Mouse (Mus musculus) E14TG2a.4 (cell line): ENCODE measurements around the gene Timm23.

Experiments used
- H3K27me3 ChIP-seq: 2 replicates; pipeline ENCODE4 v1.6.1; 2014; ENCODE audit warnings: low read length, control low read depth; ENCODE audit not compliant: insufficient read depth
- H3K36me3 ChIP-seq: 2 replicates; pipeline ENCODE4 v1.6.1; 2014; ENCODE audit warnings: low read length, control low read depth; ENCODE audit not compliant: insufficient read depth
- H3K4me1 ChIP-seq: replicated peaks from 2 replicates; pipeline ENCODE4 v1.6.1; 2014; ENCODE audit warnings: low read depth, low read length, control low read depth
- H3K4me3 ChIP-seq: replicated peaks from 2 replicates; pipeline ENCODE4 v1.5.1; 2014; ENCODE audit warnings: mild to moderate bottlenecking, low read length
- H3K9me3 ChIP-seq: 2 replicates; pipeline ENCODE4 v1.6.1; 2014; ENCODE audit warnings: low read length, control low read depth
- CTCF ChIP-seq: conservative IDR thresholded peaks from 2 replicates; pipeline ENCODE4 v1.5.1; 2014; ENCODE audit warnings: low read length
- NANOG ChIP-seq: IDR thresholded peaks from 2 replicates; pipeline ENCODE4 v1.6.1; 2014; ENCODE audit warnings: borderline replicate concordance, low read length, mixed read lengths
- POU5F1 ChIP-seq: IDR thresholded peaks from 2 replicates; pipeline ENCODE4 v1.6.1; 2014; ENCODE audit warnings: low read length, borderline replicate concordance

Timm23 gene

GRCm38 (mm10) chr14:32168653-32169231, 33.0 kb downstream of the Timm23 start:
- Histone ChIP-seq H3K4me1 (peaks cover 59% of the 10 kb centered on the region), H3K36me3 (peaks cover 43% of the 10 kb centered on the region), H3K4me3 (no peak overlapping the region), H3K9me3 (no peaks in the 10 kb centered on the region), H3K27me3 (no peaks in the 10 kb centered on the region)
- no peak for TF ChIP-seq POU5F1
- TF ChIP-seq NANOG = no peak
- TF ChIP-seq CTCF = no peak

GRCm38 (mm10) chr14:32167326-32167725, 34.4 kb downstream of the Timm23 start:
- H3K36me3 ChIP-seq = peaks cover 29% of the 10 kb centered on the region
- no peaks in the 10 kb centered on the region for H3K9me3 ChIP-seq
- H3K27me3 ChIP-seq = no peaks in the 10 kb centered on the region
- H3K4me1 ChIP-seq = peaks cover 73% of the 10 kb centered on the region
- TF ChIP-seq POU5F1 (no peak), CTCF (no peak), NANOG (no peak)
- no peak overlapping the region for H3K4me3 ChIP-seq

GRCm38 (mm10) chr14:32166840-32167239, 34.9 kb downstream of the Timm23 start:
- H3K27me3 ChIP-seq = no peaks in the 10 kb centered on the region
- H3K4me3 ChIP-seq = no peak overlapping the region
- no peaks in the 10 kb centered on the region for H3K9me3 ChIP-seq
- TF ChIP-seq CTCF (no peak), POU5F1 (no peak), NANOG (no peak)
- H3K36me3 ChIP-seq = peaks cover 29% of the 10 kb centered on the region
- H3K4me1 ChIP-seq = peaks cover 78% of the 10 kb centered on the region

DNA sequence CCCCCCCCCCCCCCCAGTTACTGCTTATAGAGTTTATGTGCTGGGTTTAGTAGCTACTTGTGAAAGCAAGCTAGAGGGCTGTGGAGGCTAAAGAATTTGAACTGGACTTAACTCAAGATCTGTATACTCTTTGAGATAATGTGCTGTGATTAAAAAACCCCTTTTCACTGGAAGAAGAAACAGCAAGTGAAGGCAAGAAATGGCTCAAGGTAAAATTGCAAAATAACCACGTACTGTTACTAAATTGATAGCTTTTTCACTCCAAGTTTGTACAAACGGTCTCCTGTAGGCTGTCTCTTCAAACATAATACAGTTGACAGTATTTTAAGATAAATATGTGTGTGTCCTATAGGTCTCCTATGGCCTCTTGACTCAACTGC, 35.6 kb downstream of the Timm23 start:
- H3K9me3 ChIP-seq = no peaks in the 10 kb centered on the region
- peaks cover 86% of the 10 kb centered on the region for H3K4me1 ChIP-seq
- H3K4me3 ChIP-seq = peak overlapping the region; percentile 77
- peaks cover 23% of the 10 kb centered on the region for H3K36me3 ChIP-seq
- no peak for TF ChIP-seq NANOG
- TF ChIP-seq POU5F1 = no peak
- no peaks in the 10 kb centered on the region for H3K27me3 ChIP-seq

DNA sequence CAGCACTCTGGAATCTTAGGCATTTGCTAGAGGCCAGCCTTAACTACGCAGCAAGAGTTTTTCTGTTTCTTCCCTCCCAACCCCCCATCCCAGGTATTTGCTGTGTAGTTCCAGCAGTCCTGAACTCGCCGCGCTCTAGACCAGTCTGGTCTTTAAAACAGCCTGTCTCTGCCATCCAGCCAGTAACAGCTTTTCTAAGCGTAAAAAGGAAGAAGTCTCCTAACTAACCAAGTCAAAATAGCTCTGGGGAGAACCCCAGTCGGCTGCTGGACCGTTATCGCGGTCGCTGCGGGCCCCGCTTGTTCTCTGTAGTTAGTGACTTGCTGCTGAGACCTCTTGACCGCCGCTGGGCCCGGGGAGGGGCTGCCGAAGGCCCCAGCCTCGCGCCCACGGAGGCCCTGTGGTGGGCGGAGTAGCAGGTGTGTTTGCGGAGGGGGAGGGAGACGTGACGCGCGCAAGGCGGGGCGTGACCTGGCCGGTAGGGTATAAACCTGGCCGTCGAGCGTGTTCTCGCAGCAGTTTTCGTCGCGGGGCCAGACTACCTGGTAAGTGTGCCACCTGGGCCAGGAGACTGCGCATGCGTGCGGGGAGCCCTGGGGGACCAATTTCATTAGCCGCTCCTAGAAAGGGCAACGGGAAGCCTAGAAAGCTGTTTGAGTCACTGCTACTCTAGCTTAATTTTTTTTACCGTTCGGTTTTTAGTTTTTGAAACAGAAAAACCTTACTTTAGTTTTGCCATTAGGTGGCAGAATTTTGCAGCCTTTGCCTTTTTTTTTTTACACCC, 36.2 kb downstream of the Timm23 start:
- Histone ChIP-seq H3K36me3 (peaks cover 17% of the 10 kb centered on the region), H3K4me3 (peak overlapping the region; percentile 77), H3K4me1 (peaks cover 92% of the 10 kb centered on the region), H3K27me3 (no peaks in the 10 kb centered on the region), H3K9me3 (no peaks in the 10 kb centered on the region)
- TF ChIP-seq POU5F1 = no peak
- TF ChIP-seq NANOG = no peak
- TF ChIP-seq CTCF = no peak

DNA sequence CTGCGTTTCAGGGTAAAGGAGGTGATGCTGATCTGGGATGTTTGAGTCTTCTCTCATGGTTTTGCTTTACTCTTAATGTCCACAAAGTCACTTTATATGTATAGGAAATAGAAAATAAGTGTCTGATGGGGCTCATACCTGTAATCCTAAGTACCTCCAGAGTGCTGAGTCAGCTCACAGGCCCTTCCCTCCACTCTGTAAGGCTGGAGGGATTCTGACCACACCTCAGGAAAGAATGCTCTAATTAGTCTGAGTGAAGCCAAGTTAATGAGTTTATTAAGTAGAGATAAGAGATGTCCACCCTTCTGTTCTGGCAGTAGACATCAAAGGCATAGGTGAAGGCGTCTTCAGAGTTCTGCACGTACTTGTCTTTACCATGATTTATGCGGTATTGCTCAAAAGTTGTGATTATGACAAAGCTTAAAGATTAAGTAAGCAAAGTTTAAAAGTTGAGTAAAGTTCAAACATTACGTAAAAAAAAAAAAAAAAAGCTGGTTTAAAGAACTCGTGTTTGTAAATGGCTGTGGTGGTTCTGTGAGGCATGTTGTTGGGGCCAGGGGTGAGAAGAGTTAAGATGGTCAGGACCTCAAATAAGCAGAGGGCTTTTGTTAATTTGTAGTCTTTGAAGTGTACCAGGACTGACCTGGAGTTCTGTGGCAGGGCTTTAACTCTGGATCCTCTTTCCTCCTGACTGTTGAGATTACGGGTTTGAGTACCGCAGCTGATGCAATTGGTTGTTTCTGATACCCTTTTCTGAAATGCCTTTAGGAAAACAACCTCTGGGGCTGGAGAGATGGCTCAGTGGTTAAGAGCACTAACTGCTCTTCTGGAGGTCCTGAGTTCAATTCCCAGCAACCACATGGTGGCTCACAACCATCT, 37.3 kb downstream of the Timm23 start:
- peaks cover 89% of the 10 kb centered on the region for H3K4me1 ChIP-seq
- TF ChIP-seq POU5F1 = no peak
- no peak for TF ChIP-seq NANOG
- no peak for TF ChIP-seq CTCF
- H3K9me3 ChIP-seq = no peaks in the 10 kb centered on the region
- peak overlapping the region; percentile 77 for H3K4me3 ChIP-seq
- H3K27me3 ChIP-seq = no peaks in the 10 kb centered on the region
- H3K36me3 ChIP-seq = peaks cover 8% of the 10 kb centered on the region; the same call in 1 of the 2 replicates

DNA sequence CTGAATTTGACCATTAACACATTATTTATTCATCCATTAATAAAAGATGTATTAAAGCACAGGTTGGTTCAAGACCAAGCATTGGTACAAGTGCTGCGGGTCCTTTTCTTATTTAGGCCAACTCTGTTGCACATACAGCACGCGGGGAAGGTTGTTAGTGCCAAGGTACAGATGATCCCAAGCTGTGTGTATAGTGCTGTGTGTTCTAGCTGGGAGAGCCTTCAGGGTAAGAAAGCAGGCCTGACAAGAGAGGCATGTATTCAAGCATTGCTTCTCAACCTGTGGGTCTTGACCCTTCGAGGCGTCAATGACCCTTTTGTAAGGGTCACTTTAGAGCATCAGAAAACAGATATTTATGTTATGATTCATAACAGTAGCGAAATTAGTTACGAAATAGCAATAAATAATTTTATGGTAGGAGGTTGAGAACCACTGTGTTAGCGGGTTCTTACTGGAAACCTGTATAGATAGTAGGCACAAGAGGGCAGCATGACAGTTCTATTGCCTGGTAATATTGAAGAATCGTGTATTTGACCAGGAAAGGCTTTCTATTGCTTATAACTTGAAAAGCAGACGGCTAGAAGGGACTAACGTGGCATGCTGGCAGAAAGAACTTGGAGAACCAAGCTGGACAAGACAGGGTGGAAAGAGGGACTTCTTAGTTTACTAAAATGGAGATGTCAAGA, 38.4 kb downstream of the Timm23 start:
- peaks cover 7% of the 10 kb centered on the region; the same call in 1 of the 2 replicates for H3K36me3 ChIP-seq
- H3K27me3 ChIP-seq = no peaks in the 10 kb centered on the region
- TF ChIP-seq POU5F1 (no peak), NANOG (no peak), CTCF (no peak)
- H3K9me3 ChIP-seq = no peaks in the 10 kb centered on the region
- 0 out of 2 replicates have a peak overlapping the region, but pooled peaks have one; percentile 5 for H3K4me3 ChIP-seq
- peaks cover 87% of the 10 kb centered on the region for H3K4me1 ChIP-seq

- Histone ChIP-seq H3K4me3 (no peak overlapping the region), H3K4me1 (peaks cover 86% of the 10 kb centered on the region), H3K27me3 (no peaks in the 10 kb centered on the region), H3K9me3 (no peaks in the 10 kb centered on the region), H3K36me3 (peaks cover 12% of the 10 kb centered on the region; the same call in 1 of the 2 replicates)
- no peak for TF ChIP-seq NANOG
- TF ChIP-seq POU5F1 = no peak
- TF ChIP-seq CTCF = no peak
Measured at GRCm38 (mm10) chr14:32162231-32162630, 39.5 kb downstream of the Timm23 start.
